In the genomic region with DNA sequence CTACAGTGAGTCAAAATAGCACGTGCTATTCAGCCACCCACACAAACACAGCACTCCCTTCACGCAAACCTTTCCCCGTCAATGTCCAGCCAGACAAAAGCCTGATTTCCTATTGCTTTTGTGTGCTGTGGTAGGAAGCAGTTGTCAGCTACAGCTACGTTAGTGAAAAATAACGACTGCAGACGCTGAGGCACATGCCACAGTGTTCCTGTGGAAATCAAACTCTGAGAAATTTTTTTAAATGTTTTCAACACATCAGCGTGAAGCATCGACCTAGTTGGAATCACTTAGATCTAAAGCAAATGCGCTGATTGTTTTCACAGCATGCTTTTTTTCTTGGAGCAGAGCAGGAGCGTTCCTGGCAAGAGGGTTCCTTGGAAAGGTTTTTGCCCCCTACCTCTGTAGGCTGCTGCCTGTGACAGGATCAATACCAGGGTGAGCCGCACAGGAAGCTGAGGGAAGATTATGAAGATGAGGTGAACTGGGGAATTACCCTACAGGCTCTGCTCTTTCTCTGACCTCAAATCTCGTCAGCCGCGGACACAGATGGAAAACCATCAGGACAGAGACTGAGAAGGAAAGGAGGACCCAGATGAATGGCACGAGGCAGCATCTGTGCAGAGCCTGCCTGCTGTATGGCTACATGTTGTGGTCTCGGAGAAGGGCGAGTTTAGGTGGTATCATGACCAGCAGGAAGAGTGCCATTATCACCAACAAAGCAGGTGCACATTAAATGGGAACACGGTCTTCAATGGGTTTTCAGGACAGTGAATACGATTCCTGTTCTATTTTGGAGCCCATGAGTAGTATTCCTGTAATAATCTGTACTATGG, we compare ENCODE assay signal across 15 mouse cellular contexts.
DNase-seq lines count a peak whose midpoint lies in the region; ATAC-seq and TF ChIP-seq lines count a peak whose summit lies in the region.
"Had no signal": no experiment of that assay in that cellular context is flagged by ENCODE, and none has a peak within 500 bp of the region (broad histone marks: within the 10 kb centered on the region; RNA-seq: fewer than 3 reads in every experiment).

No protein-coding gene starts in this region.

- no peak overlapping the region for H3K27ac ChIP-seq in hindbrain, embryonic 11.5 days (ENCODE audit: low read depth, low read length)
- no peak overlapping the region for H3K27ac ChIP-seq in midbrain, embryonic 14.5 days (replicated peaks; ENCODE audit: low read depth, low read length)
- no peak overlapping the region for H3K27ac ChIP-seq in gastrocnemius, adult 2 months

- no peak; the same call in 1 of the 2 replicates for ATAC-seq in hindbrain, embryonic 11.5 days (ENCODE audit: low FRiP score)
- ATAC-seq in midbrain, embryonic 14.5 days (ENCODE audit: low FRiP score, low TSS enrichment) = no peak; the same call in 1 of the 2 replicates
- ATAC-seq: intestine, postnatal 0 days had no signal

- no peaks in the 10 kb centered on the region for H3K36me3 ChIP-seq in hindbrain, embryonic 11.5 days (ENCODE audit: control insufficient read depth, insufficient read depth, low read length)
- H3K36me3 ChIP-seq in midbrain, embryonic 14.5 days (ENCODE audit: control insufficient read depth, insufficient read depth, low read length) = no peaks in the 10 kb centered on the region

- no peaks in the 10 kb centered on the region for H3K27me3 ChIP-seq in hindbrain, embryonic 11.5 days (ENCODE audit: control insufficient read depth, insufficient read depth, low read length)
- no peaks in the 10 kb centered on the region for H3K27me3 ChIP-seq in midbrain, embryonic 14.5 days (ENCODE audit: control insufficient read depth, insufficient read depth, low read length)
- H3K27me3 ChIP-seq: megakaryocyte, embryonic 14.5 days had no signal

- no peaks in the 10 kb centered on the region for H3K9me3 ChIP-seq in hindbrain, embryonic 11.5 days (ENCODE audit: control insufficient read depth, low read length)
- H3K9me3 ChIP-seq in midbrain, embryonic 14.5 days (ENCODE audit: control insufficient read depth, low read length) = no peaks in the 10 kb centered on the region

- no peak overlapping the region for H3K4me3 ChIP-seq in hindbrain, embryonic 11.5 days (ENCODE audit: low read depth, low read length)
- no peak overlapping the region for H3K4me3 ChIP-seq in midbrain, embryonic 14.5 days (replicated peaks; ENCODE audit: low read depth, low read length)
- H3K4me3 ChIP-seq in gastrocnemius, adult 2 months = no peak overlapping the region
- H3K4me3 ChIP-seq: megakaryocyte, embryonic 14.5 days had no signal

- no peaks in the 10 kb centered on the region for H3K4me1 ChIP-seq in hindbrain, embryonic 11.5 days (replicated peaks; ENCODE audit: control insufficient read depth, insufficient read depth, low read length)
- no peaks in the 10 kb centered on the region for H3K4me1 ChIP-seq in midbrain, embryonic 14.5 days (ENCODE audit: control insufficient read depth, insufficient read depth, low read length)
- H3K4me1 ChIP-seq: megakaryocyte, embryonic 14.5 days had no signal

- intact Hi-C loops in gastrocnemius, adult 2 months (cut with DNase I) = no loop called here

- H3K9ac ChIP-seq in hindbrain, embryonic 11.5 days (ENCODE audit: low read depth, low read length) = no peak overlapping the region
- H3K9ac ChIP-seq in midbrain, embryonic 14.5 days (replicated peaks; ENCODE audit: low read length) = no peak overlapping the region

- no peak overlapping the region; the same call in 1 of the 2 replicates for H3K4me2 ChIP-seq in hindbrain, embryonic 11.5 days (replicated peaks; ENCODE audit: low read depth, low read length)
- H3K4me2 ChIP-seq in midbrain, embryonic 14.5 days (ENCODE audit: low read length) = peak overlapping the region; percentile 19

- 41% methylated on average over 19 of the region's 19 CpGs for WGBS in hindbrain, embryonic 11.5 days
- 32% methylated on average over 19 of the region's 19 CpGs for WGBS in midbrain, embryonic 14.5 days

- peak; percentile 5 for DNase-seq in embryo, embryonic 11 days
- DNase-seq in embryo, embryonic 10 days (ENCODE audit: low spot score) = no peak
- peak; percentile 4 for DNase-seq in ZHBTc4 (ENCODE audit: low read depth, low spot score)
- peak; percentile 7 for DNase-seq in hindbrain, embryonic 11.5 days (ENCODE audit: low spot score)
- peak; percentile 35 for DNase-seq in midbrain, embryonic 14.5 days
- DNase-seq in gastrocnemius, adult 2 months = no peak
- no peak for DNase-seq in left cerebral cortex, adult 8-10 months (ENCODE audit: low spot score in 2 of 2)
- no peak for DNase-seq in adrenal gland, adult (ENCODE audit: inconsistent age in 2 of 2, low spot score in 1 of 2)
- DNase-seq: gastrocnemius, postnatal 25 days; kidney, postnatal 36 days; lung, adult 18-20 months; right cerebral cortex, postnatal 14 days; thymus, postnatal 14 days had no signal

- TF ChIP-seq CTCF in gastrocnemius, adult 2 months (IDR thresholded peaks at IDR 0.05) = no peak

Comparison
In these comparisons a context has a peak if more than half of its experiments do, and no peak if none do; other contexts are left out.
1. DNase-seq: peak in embryo, embryonic 11 days (single experiment), ZHBTc4 (single experiment), hindbrain, embryonic 11.5 days (single experiment) and midbrain, embryonic 14.5 days (single experiment); none in embryo, embryonic 10 days (single experiment), gastrocnemius, adult 2 months (single experiment), left cerebral cortex, adult 8-10 months (0 of 2) and adrenal gland, adult (0 of 2).